Mouse (Mus musculus) G1E (cell line): ENCODE results near the gene Gse1. TPM values are rescaled to one million over a fixed set of nuclear protein-coding genes. Genes with fewer than 3 reads are reported as not detected.

ENCODE experiments used
- ATAC-seq: 2 replicates; pipeline ENCODE4 v1.8.0; 2016; ENCODE audit warnings: mild to moderate bottlenecking; ENCODE audit not compliant: insufficient number of reproducible peaks, poor library complexity, low FRiP score, severe bottlenecking; ENCODE audit errors: extremely low read depth
- DNase-seq: peaks from one replicate; pipeline ENCODE4 v3.0.0; 2012; ENCODE audit warnings: low spot score
- H3K27me3 ChIP-seq: 2 replicates; pipeline ENCODE4 v1.6.1; 2012; ENCODE audit warnings: mild to moderate bottlenecking, low read length, inconsistent platforms; ENCODE audit not compliant: insufficient read depth
- H3K36me3 ChIP-seq: replicated peaks from 2 replicates; pipeline ENCODE3; 2012; ENCODE audit warnings: mild to moderate bottlenecking, inconsistent platforms
- H3K4me1 ChIP-seq: 2 replicates; pipeline ENCODE4 v1.6.1; 2012; ENCODE audit warnings: low read depth, low read length, inconsistent platforms, mixed read lengths; ENCODE audit not compliant: insufficient read depth
- H3K4me3 ChIP-seq: 2 replicates; pipeline ENCODE4 v1.5.1; 2012; ENCODE audit warnings: low read depth, mild to moderate bottlenecking, inconsistent platforms, low read length, moderate library complexity, mixed read lengths
- H3K9me3 ChIP-seq: replicated peaks from 2 replicates; pipeline ENCODE4 v1.6.1; 2012; ENCODE audit warnings: inconsistent platforms
- CTCF ChIP-seq: IDR thresholded peaks from 2 replicates; pipeline ENCODE4 v1.5.1; 2012; ENCODE audit warnings: low read depth, low read length, inconsistent platforms, mixed read lengths
- GATA1 ChIP-seq: IDR thresholded peaks from 2 replicates; pipeline ENCODE4 v1.6.1; 2012; ENCODE audit warnings: borderline replicate concordance, low read length, inconsistent platforms, mixed read lengths
- GATA2 ChIP-seq: IDR thresholded peaks from 2 replicates; pipeline ENCODE4 v1.6.1; 2012; ENCODE audit warnings: low read depth, low read length, inconsistent platforms, borderline replicate concordance
- POLR2AphosphoS5 ChIP-seq: IDR thresholded peaks from 2 replicates; pipeline ENCODE4 v1.6.1; 2012; ENCODE audit warnings: low read depth, low read length, inconsistent platforms; ENCODE audit not compliant: insufficient replicate concordance
- TAL1 ChIP-seq: conservative IDR thresholded peaks from 2 replicates; pipeline ENCODE4 v1.6.1; 2012; ENCODE audit warnings: low read depth, low read length, inconsistent platforms, mixed read lengths
- polyA plus RNA-seq: library from polyadenylated mRNA; stranded (reverse); fragments of >175 nt; gene quantifications from 2 replicates; pipeline ENCODE4 v1.2.3, GENCODE M21; 2012
- total RNA-seq, 2 experiments: library from RNA; stranded (forward) in 1 of 2; stranded (reverse) in 1 of 2; fragments of 200-1000 nt in 1 of 2; fragments of >200 nt in 1 of 2; fragmentation: Nextera tagmentation in 1 of 2; gene quantifications; 2 replicates each; pipeline ENCODE4 v1.2.3; 2014 to 2017

The Gse1 gene
- total and polyA plus RNA-seq, 3 experiments, result 6.3 to 106 (median 48.4) TPM

DNA sequence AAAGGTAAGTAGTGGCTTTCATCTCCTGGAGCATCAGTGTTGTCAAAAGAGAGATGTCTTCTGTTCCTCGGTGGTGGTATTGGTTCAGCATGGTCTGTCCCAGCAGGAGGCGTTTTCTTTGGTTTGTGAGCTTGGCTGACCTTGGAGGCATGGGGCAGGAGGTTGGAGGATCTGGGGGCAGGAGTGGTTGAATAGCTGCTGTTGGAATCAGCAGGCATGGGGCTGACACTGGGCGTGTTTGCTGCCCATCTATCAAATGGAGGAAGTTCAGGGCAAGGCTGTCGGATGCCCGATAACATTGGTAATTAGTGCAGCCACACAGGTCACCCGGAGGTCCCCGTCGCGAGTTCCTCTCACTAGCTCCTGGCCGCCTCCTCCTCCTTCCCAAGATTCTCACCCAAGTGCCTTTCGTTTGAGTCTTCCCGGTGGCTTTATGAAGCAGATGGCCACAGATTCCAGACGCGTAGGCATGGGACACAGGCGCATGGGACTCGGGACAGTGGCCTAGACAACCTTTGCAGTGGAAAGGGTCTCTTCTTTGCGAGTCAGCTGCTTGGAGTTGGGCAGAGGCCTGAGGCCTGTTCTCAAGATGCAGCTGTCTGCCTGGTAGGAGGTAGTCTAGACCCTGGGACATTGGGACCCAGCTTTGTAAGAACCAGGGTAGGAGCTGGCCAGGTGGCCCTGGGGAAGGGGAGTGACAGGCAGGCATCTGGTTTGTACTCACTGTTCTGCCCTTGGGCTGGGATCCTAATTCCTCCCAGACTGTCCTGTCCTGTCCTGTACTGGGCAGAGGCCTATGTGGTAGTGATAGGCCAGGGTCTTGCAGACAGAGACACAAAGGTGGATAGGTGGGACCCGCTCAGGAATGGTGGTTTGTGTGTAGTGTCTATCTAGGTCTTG lies 2.7 kb downstream of the Gse1 start:
- DNase-seq, result no peak
- Histone ChIP-seq H3K27me3 (no peaks in the 10 kb centered on the region; the same call in 1 of the 2 replicates), H3K9me3 (peaks cover 41% of the 10 kb centered on the region), H3K4me1 (no peaks in the 10 kb centered on the region), H3K4me3 (no peak overlapping the region), H3K36me3 (no peaks in the 10 kb centered on the region)
- ATAC-seq, result no peak
- TF ChIP-seq GATA2 (no peak), POLR2AphosphoS5 (no peak), TAL1 (no peak), GATA1 (no peak), CTCF (no peak)

DNA sequence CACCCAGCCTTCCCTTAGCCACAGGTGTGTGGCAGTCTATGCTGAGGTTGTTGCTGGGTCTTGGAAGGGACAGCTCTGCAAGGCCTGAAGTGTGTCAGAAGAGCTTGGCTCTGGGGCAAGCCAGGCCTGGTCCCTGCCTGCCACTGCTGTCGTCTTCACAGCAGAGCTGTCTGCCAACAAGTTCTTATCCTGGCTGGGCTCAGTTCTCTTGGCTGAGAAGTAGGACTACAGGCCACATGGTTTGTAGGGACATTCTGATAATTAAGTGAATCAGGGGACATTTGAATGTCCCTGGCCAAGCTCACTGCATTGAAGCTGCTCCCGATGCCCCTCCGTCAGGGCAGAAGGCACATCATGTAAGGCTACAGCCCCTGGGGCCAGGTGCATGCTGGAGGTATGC lies 3.6 kb downstream of the Gse1 start:
- no peak overlapping the region for H3K4me3 ChIP-seq
- no peaks in the 10 kb centered on the region; the same call in 1 of the 2 replicates for H3K27me3 ChIP-seq
- DNase-seq (no peak), ATAC-seq (no peak)
- no peaks in the 10 kb centered on the region for H3K4me1 ChIP-seq
- no peaks in the 10 kb centered on the region for H3K36me3 ChIP-seq
- H3K9me3 ChIP-seq, result peaks cover 44% of the 10 kb centered on the region
- TF ChIP-seq POLR2AphosphoS5 (no peak), CTCF (no peak), GATA1 (no peak), GATA2 (no peak), TAL1 (no peak)

DNA sequence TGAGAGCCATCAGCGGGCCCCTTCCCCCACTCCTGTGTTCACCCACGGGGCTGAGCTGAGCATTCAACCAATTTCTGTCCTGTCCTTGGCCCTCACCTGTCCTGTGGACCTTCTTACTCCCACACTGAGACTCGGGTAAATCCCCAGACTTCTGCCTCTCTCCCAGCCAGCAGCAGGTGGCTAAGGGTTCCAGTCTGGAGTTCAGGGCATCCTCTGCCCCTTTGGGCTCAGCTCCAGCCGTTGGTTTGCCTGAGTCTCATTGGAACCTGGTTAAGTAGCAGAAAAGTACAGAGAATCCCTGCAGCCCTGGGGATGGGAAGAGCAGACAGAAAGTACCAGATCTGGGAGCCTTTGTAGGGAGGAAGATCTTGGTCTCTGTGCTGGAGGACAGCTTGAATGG lies 4.1 kb downstream of the Gse1 start:
- Histone ChIP-seq H3K27me3 (no peaks in the 10 kb centered on the region; the same call in 1 of the 2 replicates), H3K36me3 (no peaks in the 10 kb centered on the region), H3K9me3 (peaks cover 43% of the 10 kb centered on the region), H3K4me1 (no peaks in the 10 kb centered on the region), H3K4me3 (no peak overlapping the region)
- no peak for DNase-seq
- TF ChIP-seq CTCF, result no peak
- no peak for TF ChIP-seq POLR2AphosphoS5
- TF ChIP-seq GATA1, result no peak
- TF ChIP-seq TAL1, result no peak
- no peak for TF ChIP-seq GATA2
- ATAC-seq, result no peak

DNA sequence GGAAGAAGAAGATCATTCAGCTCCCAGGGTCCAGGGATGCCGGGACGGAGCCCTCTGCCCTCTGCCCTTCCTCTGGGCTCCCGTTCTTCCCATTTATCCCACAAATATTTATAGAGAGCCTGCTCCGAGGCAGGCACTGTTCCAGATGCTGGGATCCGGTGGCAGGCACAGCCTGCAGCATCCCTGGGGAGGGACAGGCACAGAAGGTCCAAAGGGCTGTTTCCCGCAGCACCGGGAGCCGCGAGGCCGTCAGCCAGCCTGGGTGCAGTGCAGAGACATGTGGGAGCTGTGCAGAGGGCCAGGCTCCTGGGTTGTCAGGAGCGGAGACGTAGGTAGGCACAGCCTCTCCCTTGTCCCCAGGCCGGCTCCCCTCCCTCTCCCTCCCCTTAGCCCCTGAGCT lies 4.7 kb downstream of the Gse1 start:
- peaks cover 43% of the 10 kb centered on the region for H3K9me3 ChIP-seq
- H3K4me1 ChIP-seq, result no peaks in the 10 kb centered on the region
- TF ChIP-seq GATA1 (no peak), TAL1 (no peak), POLR2AphosphoS5 (no peak), CTCF (no peak), GATA2 (no peak)
- H3K4me3 ChIP-seq, result no peak overlapping the region
- ATAC-seq (no peak), DNase-seq (no peak)
- no peaks in the 10 kb centered on the region; the same call in 1 of the 2 replicates for H3K27me3 ChIP-seq
- no peaks in the 10 kb centered on the region for H3K36me3 ChIP-seq

DNA sequence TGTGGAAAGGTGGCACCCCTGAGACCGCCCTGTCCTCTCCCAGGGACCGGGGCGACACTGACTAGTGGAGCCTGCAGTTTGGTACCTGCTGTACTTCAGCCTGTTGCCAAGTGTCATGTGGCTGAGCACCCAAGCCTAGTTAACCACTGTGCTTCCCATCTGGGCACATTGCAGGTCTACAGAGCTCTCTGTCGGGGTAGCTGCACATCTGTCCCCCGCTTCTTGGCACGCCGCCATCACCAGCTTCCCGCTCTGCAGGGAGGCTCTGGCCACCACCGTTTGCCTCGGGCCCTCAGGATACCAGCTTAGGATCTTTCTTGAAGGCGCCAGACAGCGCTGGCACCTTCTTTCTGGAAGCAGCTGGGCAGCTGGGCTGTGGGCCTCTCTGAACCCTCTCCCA lies 6.2 kb downstream of the Gse1 start:
- Histone ChIP-seq H3K4me1 (no peaks in the 10 kb centered on the region), H3K36me3 (no peaks in the 10 kb centered on the region), H3K27me3 (peaks cover 2% of the 10 kb centered on the region; the same call in 1 of the 2 replicates), H3K4me3 (no peak overlapping the region), H3K9me3 (peaks cover 33% of the 10 kb centered on the region)
- no peak for TF ChIP-seq CTCF
- ATAC-seq (no peak), DNase-seq (no peak)

DNA sequence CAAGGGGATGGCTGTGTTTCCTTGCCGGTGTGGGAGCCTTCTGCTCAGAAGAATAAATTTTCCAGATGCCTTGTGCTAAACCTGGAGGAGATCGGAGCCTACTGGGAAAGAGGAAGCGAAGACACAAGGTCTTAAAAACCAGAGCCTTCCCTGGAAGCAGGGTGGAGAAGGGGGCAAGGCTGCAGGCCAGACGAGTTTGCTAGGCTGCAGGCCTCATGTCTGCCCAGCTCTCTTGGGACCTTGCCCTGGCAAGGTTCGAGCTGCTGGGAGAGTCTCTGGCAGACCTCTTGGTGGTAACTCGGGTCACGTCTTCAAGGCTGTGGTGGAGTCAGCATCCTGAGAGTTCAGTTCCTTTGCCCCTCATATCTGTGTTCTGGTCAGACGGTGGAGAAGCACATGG lies 6.6 kb downstream of the Gse1 start:
- TF ChIP-seq CTCF (no peak), GATA2 (no peak), TAL1 (no peak), POLR2AphosphoS5 (no peak), GATA1 (no peak)
- no peaks in the 10 kb centered on the region for H3K4me1 ChIP-seq
- no peak for ATAC-seq
- no peak for DNase-seq
- no peaks in the 10 kb centered on the region for H3K36me3 ChIP-seq
- peaks cover 29% of the 10 kb centered on the region for H3K9me3 ChIP-seq
- peaks cover 2% of the 10 kb centered on the region; the same call in 1 of the 2 replicates for H3K27me3 ChIP-seq
- no peak overlapping the region for H3K4me3 ChIP-seq
